ENCODE assay signal across 25 mouse cellular contexts in genomic region chr7:121041989-121042388, GRCm38 (mm10). TPM values are rescaled to one million over a fixed set of nuclear protein-coding genes. Genes with fewer than 3 reads are reported as not detected.
DNase-seq lines count a peak whose midpoint lies in the region; ATAC-seq and TF ChIP-seq lines count a peak whose summit lies in the region.
"Had no signal": no experiment of that assay in that cellular context is flagged by ENCODE, and none has a peak within 500 bp of the region (broad histone marks: within the 10 kb centered on the region; RNA-seq: fewer than 3 reads in every experiment).

No protein-coding gene starts in this region.

- H3K27ac ChIP-seq in embryonic facial prominence, embryonic 14.5 days (replicated peaks; ENCODE audit: low read depth, low read length) = no peak overlapping the region
- H3K27ac ChIP-seq in embryonic facial prominence, embryonic 10.5 days (replicated peaks) = no peak overlapping the region
- H3K27ac ChIP-seq in liver, postnatal 0 days (ENCODE audit: low read depth) = peak overlapping the region; percentile 7; the same call in 1 of the 2 replicates
- no peak overlapping the region for H3K27ac ChIP-seq in liver, embryonic 11.5 days (ENCODE audit: low read depth, low read length)
- no peak overlapping the region; the same call in 1 of the 2 replicates for H3K27ac ChIP-seq in intestine, embryonic 16.5 days (ENCODE audit: low read length)
- H3K27ac ChIP-seq: embryonic facial prominence, embryonic 12.5 days; forebrain, embryonic 10.5 days; hindbrain, embryonic 12.5 days had no signal

- peaks cover 24% of the 10 kb centered on the region; the same call in 1 of the 2 replicates for H3K4me1 ChIP-seq in embryonic facial prominence, embryonic 14.5 days (ENCODE audit: control insufficient read depth, insufficient read depth, low read length)
- peaks cover 18% of the 10 kb centered on the region for H3K4me1 ChIP-seq in embryonic facial prominence, embryonic 10.5 days
- H3K4me1 ChIP-seq in liver, postnatal 0 days (ENCODE audit: insufficient read depth) = peaks cover 38% of the 10 kb centered on the region
- peaks cover 8% of the 10 kb centered on the region for H3K4me1 ChIP-seq in liver, embryonic 11.5 days (replicated peaks; ENCODE audit: control insufficient read depth, insufficient read depth, low read length)
- peaks cover 20% of the 10 kb centered on the region for H3K4me1 ChIP-seq in intestine, embryonic 16.5 days (ENCODE audit: control insufficient read depth, insufficient read depth, low read length)

- H3K36me3 ChIP-seq in embryonic facial prominence, embryonic 14.5 days (ENCODE audit: control insufficient read depth, insufficient read depth, low read length) = 0 out of 2 replicates have a peak, but pooled peaks cover 3% of the 10 kb centered on the region
- peaks cover 11% of the 10 kb centered on the region for H3K36me3 ChIP-seq in embryonic facial prominence, embryonic 10.5 days (replicated peaks)
- no peaks in the 10 kb centered on the region for H3K36me3 ChIP-seq in liver, postnatal 0 days (replicated peaks; ENCODE audit: insufficient read depth, low read length)
- no peaks in the 10 kb centered on the region for H3K36me3 ChIP-seq in liver, embryonic 11.5 days (ENCODE audit: control insufficient read depth, insufficient read depth, low read length)
- no peaks in the 10 kb centered on the region for H3K36me3 ChIP-seq in intestine, embryonic 16.5 days (ENCODE audit: control insufficient read depth, insufficient read depth, low read length)
- H3K36me3 ChIP-seq: embryonic facial prominence, embryonic 12.5 days; hindbrain, embryonic 12.5 days had no signal

- H3K9me3 ChIP-seq in embryonic facial prominence, embryonic 14.5 days (ENCODE audit: control insufficient read depth, low read length) = no peaks in the 10 kb centered on the region
- H3K9me3 ChIP-seq in embryonic facial prominence, embryonic 10.5 days = 0 out of 2 replicates have a peak, but pooled peaks cover 5% of the 10 kb centered on the region
- no peaks in the 10 kb centered on the region for H3K9me3 ChIP-seq in liver, postnatal 0 days (ENCODE audit: low read length)
- no peaks in the 10 kb centered on the region for H3K9me3 ChIP-seq in liver, embryonic 11.5 days (ENCODE audit: control insufficient read depth, low read length)
- H3K9me3 ChIP-seq in intestine, embryonic 16.5 days (ENCODE audit: control insufficient read depth, low read length) = no peaks in the 10 kb centered on the region
- H3K9me3 ChIP-seq: embryonic facial prominence, embryonic 12.5 days; G1E; hindbrain, embryonic 12.5 days had no signal

- TF ChIP-seq CTCF in liver, postnatal 0 days (IDR thresholded peaks at IDR 0.05; ENCODE audit: low read depth) = no peak

- no peak for TF ChIP-seq EP300 in liver, postnatal 0 days (IDR thresholded peaks at IDR 0.05; ENCODE audit: low read depth)

- no peaks in the 10 kb centered on the region for H3K27me3 ChIP-seq in embryonic facial prominence, embryonic 14.5 days (replicated peaks; ENCODE audit: control insufficient read depth, insufficient read depth, low read length)
- H3K27me3 ChIP-seq in embryonic facial prominence, embryonic 10.5 days (replicated peaks; ENCODE audit: low read depth, poor library complexity, severe bottlenecking) = no peaks in the 10 kb centered on the region
- no peaks in the 10 kb centered on the region for H3K27me3 ChIP-seq in liver, postnatal 0 days (ENCODE audit: insufficient read depth, low read length)
- no peaks in the 10 kb centered on the region for H3K27me3 ChIP-seq in liver, embryonic 11.5 days (replicated peaks; ENCODE audit: control insufficient read depth, insufficient read depth, low read length)
- no peaks in the 10 kb centered on the region for H3K27me3 ChIP-seq in intestine, embryonic 16.5 days (replicated peaks; ENCODE audit: control insufficient read depth, insufficient read depth, low read length)
- H3K27me3 ChIP-seq: embryonic facial prominence, embryonic 12.5 days; hindbrain, embryonic 12.5 days had no signal

- no peak overlapping the region for H3K9ac ChIP-seq in embryonic facial prominence, embryonic 14.5 days (ENCODE audit: low read depth, low read length)
- H3K9ac ChIP-seq in liver, postnatal 0 days (replicated peaks) = no peak overlapping the region
- no peak overlapping the region for H3K9ac ChIP-seq in liver, embryonic 11.5 days (ENCODE audit: low read depth, low read length)
- no peak overlapping the region for H3K9ac ChIP-seq in intestine, embryonic 16.5 days (ENCODE audit: low read depth, low read length)
- H3K9ac ChIP-seq: embryonic facial prominence, embryonic 12.5 days; hindbrain, embryonic 12.5 days had no signal

- no peak overlapping the region for H3K4me2 ChIP-seq in embryonic facial prominence, embryonic 14.5 days (ENCODE audit: low read depth, low read length)
- no peak overlapping the region for H3K4me2 ChIP-seq in liver, postnatal 0 days (ENCODE audit: low read depth, low read length)
- H3K4me2 ChIP-seq in liver, embryonic 11.5 days = no peak overlapping the region
- H3K4me2 ChIP-seq in intestine, embryonic 16.5 days (ENCODE audit: low read depth, low read length) = no peak overlapping the region
- H3K4me2 ChIP-seq: embryonic facial prominence, embryonic 12.5 days; hindbrain, embryonic 12.5 days had no signal

- no peak overlapping the region for H3K4me3 ChIP-seq in embryonic facial prominence, embryonic 14.5 days (ENCODE audit: low read depth, low read length)
- H3K4me3 ChIP-seq in embryonic facial prominence, embryonic 10.5 days = no peak overlapping the region
- no peak overlapping the region for H3K4me3 ChIP-seq in liver, postnatal 0 days (ENCODE audit: low read depth, low read length)
- no peak overlapping the region for H3K4me3 ChIP-seq in liver, embryonic 11.5 days (ENCODE audit: low read depth, low read length)
- no peak overlapping the region for H3K4me3 ChIP-seq in intestine, embryonic 16.5 days (ENCODE audit: low read length)
- H3K4me3 ChIP-seq: embryonic facial prominence, embryonic 12.5 days; erythroblast, embryonic 14.5 days; forebrain, embryonic 10.5 days; hindbrain, embryonic 12.5 days had no signal

- ATAC-seq in embryonic facial prominence, embryonic 14.5 days (ENCODE audit: low read depth) = peak; percentile 47; the same call in 1 of the 2 replicates
- no peak for ATAC-seq in liver, postnatal 0 days
- no peak for ATAC-seq in liver, embryonic 11.5 days (replicated peaks; ENCODE audit: low FRiP score)
- no peak for ATAC-seq in intestine, embryonic 16.5 days
- ATAC-seq: CD4-positive, CD25-positive, alpha-beta regulatory T cell, adult 4 months; forebrain, embryonic 14.5 days; hindbrain, embryonic 16.5 days; inflammation-experienced regulatory T-cells, adult 6 months had no signal

- DNase-seq in embryonic facial prominence, embryonic 14.5 days (ENCODE audit: low spot score) = peak; percentile 19
- no peak for DNase-seq in embryonic facial prominence, embryonic 10.5 days (ENCODE audit: low spot score)
- DNase-seq in liver, postnatal 0 days = no peak
- no peak for DNase-seq in liver, embryonic 11.5 days (ENCODE audit: low spot score)
- DNase-seq in thymus, postnatal 14 days = peak; percentile 7
- DNase-seq in thymus, postnatal 10 days (ENCODE audit: low spot score in 2 of 2) = no peak
- DNase-seq: adrenal gland, postnatal 10 days; B cell, adult 2 months; cerebellum, adult 11 months; cerebellum, adult 8-10 months; cerebellum, postnatal 14 days; embryo, embryonic 11 days; gastrocnemius, postnatal 36 days; heart, postnatal 10 days; heart, postnatal 4 days had no signal

- WGBS in embryonic facial prominence, embryonic 14.5 days = 94% methylated on average over 1 of the region's 1 CpGs
- 85% methylated on average over 1 of the region's 1 CpGs for WGBS in embryonic facial prominence, embryonic 10.5 days
- 69% methylated on average over 1 of the region's 1 CpGs for WGBS in liver, postnatal 0 days (ENCODE audit: insufficient replicate concordance)
- WGBS in liver, embryonic 11.5 days = 77% methylated on average over 1 of the region's 1 CpGs
- WGBS in intestine, embryonic 16.5 days = 32% methylated on average over 1 of the region's 1 CpGs

RNA-seq across cellular contexts. Expression of gene Mettl9, which starts 7.7 kb away (rescaled TPM):
- polyA plus RNA-seq in embryonic facial prominence, embryonic 14.5 days (2014; fragmentation: Nextera tagmentation; extraction: Ambion mirVana) = 142 and 151 TPM in 2 replicates
- 182 and 187 TPM in 2 replicates for polyA plus RNA-seq in embryonic facial prominence, embryonic 10.5 days (2016; fragmentation: Nextera tagmentation; extraction: Ambion mirVana)
- 34.9 and 36.4 TPM in 2 replicates for polyA plus RNA-seq in liver, postnatal 0 days (2015; fragmentation: Nextera tagmentation; extraction: Ambion mirVana)
- 105 and 112 TPM in 2 replicates for polyA plus RNA-seq in liver, embryonic 11.5 days (2014; fragmentation: Nextera tagmentation; extraction: Ambion mirVana)
- polyA plus RNA-seq in intestine, embryonic 16.5 days (2015; fragmentation: Nextera tagmentation; extraction: Ambion mirVana) = 121 and 123 TPM in 2 replicates

RNA-seq across cellular contexts. Expression of gene Igsf6, which starts 32.4 kb away (rescaled TPM):
- polyA plus RNA-seq in embryonic facial prominence, embryonic 14.5 days (2014; fragmentation: Nextera tagmentation; extraction: Ambion mirVana) = 2.2 and 2.6 TPM in 2 replicates
- 0.67 and 1.2 TPM in 2 replicates for polyA plus RNA-seq in embryonic facial prominence, embryonic 10.5 days (2016; fragmentation: Nextera tagmentation; extraction: Ambion mirVana)
- polyA plus RNA-seq in liver, postnatal 0 days (2015; fragmentation: Nextera tagmentation; extraction: Ambion mirVana) = 12.4 and 14.6 TPM in 2 replicates
- polyA plus RNA-seq in liver, embryonic 11.5 days (2014; fragmentation: Nextera tagmentation; extraction: Ambion mirVana) = 8.4 and 10.2 TPM in 2 replicates
- 2.6 and 2.7 TPM in 2 replicates for polyA plus RNA-seq in intestine, embryonic 16.5 days (2015; fragmentation: Nextera tagmentation; extraction: Ambion mirVana)

RNA-seq across cellular contexts. Expression of gene Otoa, which starts 39.5 kb away (rescaled TPM):
- 0.85 and 1.1 TPM in 2 replicates for polyA plus RNA-seq in embryonic facial prominence, embryonic 14.5 days (2014; fragmentation: Nextera tagmentation; extraction: Ambion mirVana)
- 0.05 and 0.13 TPM in 2 replicates for polyA plus RNA-seq in embryonic facial prominence, embryonic 10.5 days (2016; fragmentation: Nextera tagmentation; extraction: Ambion mirVana)
- polyA plus RNA-seq in liver, postnatal 0 days (2015; fragmentation: Nextera tagmentation; extraction: Ambion mirVana) = 0.04 TPM in 1 of 2 replicates, not detected in the other
- 0.16 TPM in 1 of 2 replicates, not detected in the other for polyA plus RNA-seq in liver, embryonic 11.5 days (2014; fragmentation: Nextera tagmentation; extraction: Ambion mirVana)
- 0.06 TPM in 2 replicates for polyA plus RNA-seq in intestine, embryonic 16.5 days (2015; fragmentation: Nextera tagmentation; extraction: Ambion mirVana)
- polyA plus RNA-seq: CD4-positive, CD25-positive, alpha-beta regulatory T cell, adult 4 months; erythroblast, embryonic 14.5 days; inflammation-experienced regulatory T-cells, adult 6 months had no signal

RNA-seq across cellular contexts. Expression of gene Mfsd13b, which starts 59.7 kb away (rescaled TPM):
- polyA plus RNA-seq in embryonic facial prominence, embryonic 14.5 days (2014; fragmentation: Nextera tagmentation; extraction: Ambion mirVana) = 0.55 TPM in 1 of 2 replicates, not detected in the other
- polyA plus RNA-seq in embryonic facial prominence, embryonic 10.5 days (2016; fragmentation: Nextera tagmentation; extraction: Ambion mirVana) = 0.40 and 0.62 TPM in 2 replicates
- 0.08 TPM in 1 of 2 replicates, not detected in the other for polyA plus RNA-seq in liver, postnatal 0 days (2015; fragmentation: Nextera tagmentation; extraction: Ambion mirVana)
- polyA plus RNA-seq in liver, embryonic 11.5 days (2014; fragmentation: Nextera tagmentation; extraction: Ambion mirVana) = 0.38 TPM in 1 of 2 replicates, not detected in the other
- polyA plus RNA-seq in intestine, embryonic 16.5 days (2015; fragmentation: Nextera tagmentation; extraction: Ambion mirVana) = 0.38 and 0.99 TPM in 2 replicates
- polyA plus RNA-seq: CD4-positive, CD25-positive, alpha-beta regulatory T cell, adult 4 months; embryonic facial prominence, embryonic 12.5 days; erythroblast, embryonic 14.5 days; G1E; hindbrain, embryonic 12.5 days; hindbrain, embryonic 16.5 days; inflammation-experienced regulatory T-cells, adult 6 months had no signal

RNA-seq across cellular contexts. Expression of gene Cdr2, which starts 59.9 kb away (rescaled TPM):
- polyA plus RNA-seq in embryonic facial prominence, embryonic 14.5 days (2014; fragmentation: Nextera tagmentation; extraction: Ambion mirVana) = 17.5 and 21.0 TPM in 2 replicates
- polyA plus RNA-seq in embryonic facial prominence, embryonic 10.5 days (2016; fragmentation: Nextera tagmentation; extraction: Ambion mirVana) = 11.5 and 14.5 TPM in 2 replicates
- polyA plus RNA-seq in liver, postnatal 0 days (2015; fragmentation: Nextera tagmentation; extraction: Ambion mirVana) = 18.1 and 21.2 TPM in 2 replicates
- polyA plus RNA-seq in liver, embryonic 11.5 days (2014; fragmentation: Nextera tagmentation; extraction: Ambion mirVana) = 16.3 and 17.3 TPM in 2 replicates
- 15.7 and 19.8 TPM in 2 replicates for polyA plus RNA-seq in intestine, embryonic 16.5 days (2015; fragmentation: Nextera tagmentation; extraction: Ambion mirVana)

Comparison
In these comparisons a context has a peak if more than half of its experiments do, and no peak if none do; other contexts are left out.
1. DNase-seq: peak in embryonic facial prominence, embryonic 14.5 days (single experiment) and thymus, postnatal 14 days (single experiment); none in embryonic facial prominence, embryonic 10.5 days (single experiment), liver, postnatal 0 days (single experiment), liver, embryonic 11.5 days (single experiment) and thymus, postnatal 10 days (0 of 2).